Mouse (Mus musculus): ENCODE results near the gene Pidd1. TPM values are rescaled to one million over a fixed set of nuclear protein-coding genes. Genes with fewer than 3 reads are reported as not detected.

Pidd1 gene
- total and polyA plus RNA-seq, 3 experiments: 0.37 to 2.0 (median 0.70) TPM

GRCm38 (mm10) chr7:141480842-141481497 lies 37.1 kb upstream of the Pidd1 start:
- H3K4me1 ChIP-seq (ENCODE audit: control insufficient read depth, insufficient read depth, low read length): peaks cover 31% of the 10 kb centered on the region
- 0 out of 2 replicates have a peak, but pooled peaks cover 2% of the 10 kb centered on the region for H3K79me2 ChIP-seq (replicated peaks; ENCODE audit: control insufficient read depth, insufficient read depth, low read length)
- intact Hi-C loops (cut with DNase I): loop anchor here (1.0 to 5.0 kb wide), 3 partner anchors 44 to 185 kb away; no protein-coding TSS in a partner anchor
- DNase-seq: peak; percentile 73 to 75
- no peak overlapping the region for H3K9ac ChIP-seq (ENCODE audit: low read depth, low read length)
- WGBS: 12% methylated on average over 10 of the region's 10 CpGs
- no peaks in the 10 kb centered on the region for H3K36me3 ChIP-seq (ENCODE audit: control insufficient read depth, insufficient read depth, low read length)
- TF ChIP-seq EP300 (IDR thresholded peaks at IDR 0.05; ENCODE audit: insufficient read depth, low read depth, low read length) (peak; percentile 98), POLR2A (IDR thresholded peaks at IDR 0.05; ENCODE audit: insufficient read depth, low read depth, low read length) (no peak; the same call in 1 of the 2 replicates), CTCF (IDR thresholded peaks at IDR 0.05) (peak; percentile 96)
- H3K27me3 ChIP-seq (ENCODE audit: control insufficient read depth, insufficient read depth, low read length): no peaks in the 10 kb centered on the region
- H3K27ac ChIP-seq: no peak overlapping the region; the same call in 1 of the 2 replicates
- peak overlapping the region; percentile 48; the same call in 1 of the 2 replicates for H3K4me3 ChIP-seq

DNA sequence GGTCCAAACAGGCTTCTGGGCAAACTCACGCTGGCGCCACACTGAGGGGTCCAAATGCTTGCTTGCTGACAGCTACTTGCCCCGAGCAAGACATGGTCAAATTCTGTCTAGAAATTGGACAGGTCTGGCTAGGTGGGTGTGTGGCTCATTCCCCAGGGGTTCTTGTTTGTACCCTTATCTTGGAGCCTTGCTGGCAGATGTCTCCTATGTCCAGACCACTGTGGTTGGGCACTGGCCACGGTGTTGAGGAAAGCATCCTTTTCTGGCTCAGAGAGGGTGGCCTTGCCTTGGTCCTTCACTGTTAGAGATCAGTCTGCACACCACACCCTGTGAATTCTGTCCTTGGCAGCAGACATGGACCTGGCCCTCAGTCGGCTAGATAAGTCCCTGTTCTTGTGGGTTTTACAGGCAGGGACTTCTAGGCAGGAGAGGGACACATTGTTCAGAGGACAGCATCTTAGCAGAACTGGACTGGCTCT lies 34.5 kb upstream of the Pidd1 start:
- TF ChIP-seq POLR2A (IDR thresholded peaks at IDR 0.05; ENCODE audit: insufficient read depth, low read depth, low read length) (no peak), CTCF (IDR thresholded peaks at IDR 0.05) (no peak), EP300 (IDR thresholded peaks at IDR 0.05; ENCODE audit: insufficient read depth, low read depth, low read length) (no peak)
- Histone ChIP-seq H3K79me2 (replicated peaks; ENCODE audit: control insufficient read depth, insufficient read depth, low read length) (peaks cover 2% of the 10 kb centered on the region; the same call in 1 of the 2 replicates), H3K27me3 (ENCODE audit: control insufficient read depth, insufficient read depth, low read length) (no peaks in the 10 kb centered on the region), H3K27ac (peak overlapping the region; percentile 91), H3K9ac (ENCODE audit: low read depth, low read length) (peak overlapping the region; percentile 26; the same call in 1 of the 2 replicates), H3K4me3 (no peak overlapping the region), H3K36me3 (ENCODE audit: control insufficient read depth, insufficient read depth, low read length) (no peaks in the 10 kb centered on the region), H3K4me1 (ENCODE audit: control insufficient read depth, insufficient read depth, low read length) (peaks cover 28% of the 10 kb centered on the region)
- WGBS: 43% methylated on average over 5 of the region's 5 CpGs
- peak in 1 of 2 experiments; percentile 44 for DNase-seq
- intact Hi-C loops (cut with DNase I): no loop called here

DNA sequence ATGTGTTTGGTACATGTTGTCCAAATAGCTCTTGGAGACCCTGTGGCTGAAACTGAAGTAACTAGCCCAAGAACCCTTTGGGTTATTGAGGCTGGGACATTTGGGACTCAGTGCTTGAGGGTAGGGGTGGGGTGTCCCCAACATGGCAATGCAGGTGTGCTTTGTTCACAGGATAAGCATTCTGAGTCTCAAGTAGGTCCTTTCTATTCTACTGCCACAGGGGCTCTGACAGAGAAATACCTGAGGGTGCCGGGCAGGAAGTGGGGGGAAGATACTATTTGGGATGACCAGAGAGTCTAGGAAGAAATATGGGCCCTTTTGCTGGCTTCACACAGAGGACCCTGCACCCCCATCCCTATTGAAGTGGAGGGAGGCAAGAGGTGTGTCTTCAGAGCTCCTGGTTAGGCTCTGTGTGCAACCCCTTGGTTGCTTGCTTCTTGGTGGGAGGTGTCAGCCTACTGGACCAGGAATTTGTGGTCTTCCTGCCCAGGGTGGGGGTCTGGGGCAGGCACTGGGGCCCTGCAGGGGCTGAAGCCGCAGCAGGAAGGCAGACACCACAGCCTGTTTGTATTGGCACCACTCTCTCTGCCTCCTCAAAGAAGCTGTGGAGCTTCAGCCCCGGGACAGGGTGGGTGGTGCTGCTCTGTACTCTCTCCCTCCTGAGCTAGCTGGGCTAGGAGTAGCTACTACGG lies 33.9 kb upstream of the Pidd1 start:
- intact Hi-C loops (cut with DNase I): no loop called here
- no peak for TF ChIP-seq POLR2A (IDR thresholded peaks at IDR 0.05; ENCODE audit: insufficient read depth, low read depth, low read length)
- no peak for TF ChIP-seq CTCF (IDR thresholded peaks at IDR 0.05)
- TF ChIP-seq EP300 (IDR thresholded peaks at IDR 0.05; ENCODE audit: insufficient read depth, low read depth, low read length): no peak
- Histone ChIP-seq H3K36me3 (ENCODE audit: control insufficient read depth, insufficient read depth, low read length) (no peaks in the 10 kb centered on the region), H3K4me3 (peak overlapping the region; percentile 11; the same call in 1 of the 2 replicates), H3K79me2 (replicated peaks; ENCODE audit: control insufficient read depth, insufficient read depth, low read length) (peaks cover 2% of the 10 kb centered on the region; the same call in 1 of the 2 replicates), H3K27me3 (ENCODE audit: control insufficient read depth, insufficient read depth, low read length) (no peaks in the 10 kb centered on the region), H3K27ac (peak overlapping the region; percentile 91), H3K4me1 (ENCODE audit: control insufficient read depth, insufficient read depth, low read length) (peaks cover 27% of the 10 kb centered on the region), H3K9ac (ENCODE audit: low read depth, low read length) (peak overlapping the region; percentile 81)
- 38% methylated on average over 4 of the region's 4 CpGs for WGBS
- no peak for DNase-seq

- 11% methylated on average over 7 of the region's 7 CpGs for whole genome bisulfite sequencing
- no peaks in the 10 kb centered on the region; the same call in 1 of the 2 replicates for H3K79me2 ChIP-seq (replicated peaks; ENCODE audit: control insufficient read depth, insufficient read depth, low read length)
- peak overlapping the region; percentile 81 for H3K9ac ChIP-seq (ENCODE audit: low read depth, low read length)
- peak overlapping the region; percentile 95 for H3K4me3 ChIP-seq
- no peak for DNase-seq
- no peaks in the 10 kb centered on the region for H3K36me3 ChIP-seq (ENCODE audit: control insufficient read depth, insufficient read depth, low read length)
- H3K27me3 ChIP-seq (ENCODE audit: control insufficient read depth, insufficient read depth, low read length): no peaks in the 10 kb centered on the region
- peaks cover 23% of the 10 kb centered on the region for H3K4me1 ChIP-seq (ENCODE audit: control insufficient read depth, insufficient read depth, low read length)
- no peak for TF ChIP-seq POLR2A (IDR thresholded peaks at IDR 0.05; ENCODE audit: insufficient read depth, low read depth, low read length)
- peak; percentile 24; the same call in 1 of the 2 replicates for TF ChIP-seq CTCF (IDR thresholded peaks at IDR 0.05)
- TF ChIP-seq EP300 (IDR thresholded peaks at IDR 0.05; ENCODE audit: insufficient read depth, low read depth, low read length): no peak
- peak overlapping the region; percentile 91 for H3K27ac ChIP-seq
- intact Hi-C loops (cut with DNase I): no loop called here
Observed at GRCm38 (mm10) chr7:141476981-141477370, 33.2 kb upstream of the Pidd1 start.

DNA sequence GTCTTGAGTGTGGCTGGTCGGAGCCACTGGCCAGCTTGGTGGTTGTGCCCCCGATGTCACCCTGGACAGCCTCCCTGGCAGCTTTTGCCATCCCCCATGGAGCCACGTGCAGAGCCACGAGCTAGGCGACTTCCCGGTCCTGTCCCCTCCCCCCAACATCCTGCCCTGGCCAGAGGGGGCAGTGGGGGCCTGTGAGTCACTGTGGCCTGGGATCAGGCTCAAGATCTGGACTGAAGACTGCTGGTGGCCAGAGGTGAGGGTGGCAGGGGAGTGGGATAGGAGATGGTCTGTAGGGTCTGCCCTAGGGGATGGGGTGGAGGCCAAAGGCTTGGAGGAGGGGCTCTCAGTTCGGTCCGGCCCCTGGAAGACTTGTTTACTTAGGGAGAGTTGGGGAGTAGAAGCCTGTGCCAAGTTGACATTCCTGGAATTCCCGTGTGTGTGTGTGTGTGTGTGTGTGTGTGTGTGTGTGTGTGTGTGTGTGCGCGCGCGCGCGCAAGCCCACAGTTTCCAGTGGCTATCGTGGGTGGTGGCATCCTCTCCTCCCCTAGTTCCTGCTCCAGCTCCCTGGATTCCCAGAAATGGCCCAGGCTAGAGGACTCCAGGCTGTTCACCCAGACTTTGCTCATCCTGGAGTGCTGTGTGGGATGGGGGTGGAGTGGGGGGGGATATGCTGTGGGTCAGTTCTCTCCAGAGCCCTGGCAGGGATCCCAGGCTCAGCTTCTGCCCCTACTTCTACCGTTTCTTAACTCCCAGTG lies 32.6 kb upstream of the Pidd1 start:
- Histone ChIP-seq H3K36me3 (ENCODE audit: control insufficient read depth, insufficient read depth, low read length) (no peaks in the 10 kb centered on the region), H3K4me1 (ENCODE audit: control insufficient read depth, insufficient read depth, low read length) (peaks cover 23% of the 10 kb centered on the region), H3K79me2 (replicated peaks; ENCODE audit: control insufficient read depth, insufficient read depth, low read length) (no peaks in the 10 kb centered on the region; the same call in 1 of the 2 replicates), H3K4me3 (peak overlapping the region; percentile 95), H3K27ac (peak overlapping the region; percentile 91), H3K9ac (ENCODE audit: low read depth, low read length) (peak overlapping the region; percentile 81), H3K27me3 (ENCODE audit: control insufficient read depth, insufficient read depth, low read length) (no peaks in the 10 kb centered on the region)
- WGBS: 0% methylated on average over 12 of the region's 17 CpGs
- DNase-seq: peak; percentile 90 to 91
- intact Hi-C loops (cut with DNase I): no loop called here
- TF ChIP-seq CTCF (IDR thresholded peaks at IDR 0.05) (peak; percentile 53), POLR2A (IDR thresholded peaks at IDR 0.05; ENCODE audit: insufficient read depth, low read depth, low read length) (peak; percentile 71), EP300 (IDR thresholded peaks at IDR 0.05; ENCODE audit: insufficient read depth, low read depth, low read length) (peak; percentile 86; the same call in 1 of the 2 replicates)

All from heart, adult 2 months (tissue).